Mouse (Mus musculus) bone marrow, adult 2 months (tissue): ENCODE results near the gene 2610008E11Rik. TPM values are rescaled to one million over a fixed set of nuclear protein-coding genes. Genes with fewer than 3 reads are reported as not detected.

Source experiments
- H3K27ac ChIP-seq: fragments of 200-500 bp; 2 replicates; pipeline ENCODE4 v1.5.1; 2012; ENCODE audit warnings: low read depth, mild to moderate bottlenecking, control low read depth, inconsistent platforms, low read length; ENCODE audit not compliant: control insufficient read depth, poor library complexity, insufficient read depth
- H3K4me1 ChIP-seq: fragments of 200-500 bp; 2 replicates; pipeline ENCODE4 v1.6.1; 2011; ENCODE audit warnings: low read length; ENCODE audit not compliant: control insufficient read depth, insufficient read depth
- H3K4me3 ChIP-seq: fragments of 200-500 bp; replicated peaks from 2 replicates; pipeline ENCODE3; 2011; ENCODE audit warnings: mild to moderate bottlenecking, low read depth, low read length, control low read depth; ENCODE audit not compliant: control insufficient read depth
- CTCF ChIP-seq: fragments of 200-500 bp; IDR thresholded peaks from 2 replicates; pipeline ENCODE4 v1.5.1; 2011; ENCODE audit warnings: low read length, control low read depth; ENCODE audit not compliant: control insufficient read depth, insufficient read depth
- POLR2A ChIP-seq: fragments of 200-500 bp; IDR thresholded peaks from 2 replicates; pipeline ENCODE4 v1.6.1; 2011; ENCODE audit warnings: low read depth, mild to moderate bottlenecking, control low read depth, low read length, borderline replicate concordance; ENCODE audit not compliant: control insufficient read depth
- WGBS: fragments of 180-500 bp; shearing (Covaris S2); methylation state at CpG from one replicate; pipeline ENCODE4 v1.1.7; 2018; 5-methylcytosine and 5-hydroxymethylcytosine counted together
- polyA plus RNA-seq: library from polyadenylated mRNA; stranded (reverse); fragments of >200 nt; gene quantifications from 2 replicates; pipeline ENCODE4 v1.2.4, GENCODE M21; 2011; ENCODE audit warnings: low replicate concordance; ENCODE audit not compliant: missing spikeins, insufficient read depth, insufficient read length

Gene 2610008E11Rik
- polyA plus RNA-seq = 5.5 and 6.4 TPM in 2 replicates

- TF ChIP-seq CTCF (no peak), POLR2A (peak; percentile 24; the same call in 1 of the 2 replicates)
- H3K4me3 ChIP-seq = peak within 1 kb of the TSS; percentile 94
- under 1% methylated on average over 36 of the region's 36 CpGs for WGBS
- peaks cover 1% of the 10 kb centered on the region; the same call in 1 of the 2 replicates for H3K4me1 ChIP-seq
- H3K27ac ChIP-seq = peak within 1 kb of the TSS; percentile 88
Measured at GRCm38 (mm10) chr10:79097161-79097754, at the start of gene 2610008E11Rik. Gene 2610008E11Rik (minus strand): TSS chr10:79097600.

GRCm38 (mm10) chr10:79116125-79116849, 18.9 kb upstream of the 2610008E11Rik start:
- TF ChIP-seq CTCF (no peak), POLR2A (no peak)
- H3K27ac ChIP-seq = no peak overlapping the region
- WGBS = 33% methylated on average over 4 of the region's 4 CpGs
- H3K4me3 ChIP-seq = no peak overlapping the region
- no peaks in the 10 kb centered on the region for H3K4me1 ChIP-seq

- Histone ChIP-seq H3K4me3 (no peak overlapping the region), H3K27ac (no peak overlapping the region), H3K4me1 (no peaks in the 10 kb centered on the region)
- 59% methylated on average over 1 of the region's 1 CpGs for WGBS
- TF ChIP-seq POLR2A (no peak), CTCF (no peak)
Measured at GRCm38 (mm10) chr10:79115085-79115484, 17.7 kb upstream of the 2610008E11Rik start.

- Histone ChIP-seq H3K4me1 (no peaks in the 10 kb centered on the region), H3K27ac (no peak overlapping the region), H3K4me3 (no peak overlapping the region)
- TF ChIP-seq CTCF (no peak), POLR2A (no peak)
- 86% methylated on average over 5 of the region's 5 CpGs for WGBS
Measured at GRCm38 (mm10) chr10:79110482-79110881, 13.1 kb upstream of the 2610008E11Rik start.

- H3K27ac ChIP-seq = no peak overlapping the region
- WGBS = 69% methylated on average over 1 of the region's 1 CpGs
- no peak for TF ChIP-seq POLR2A
- no peak for TF ChIP-seq CTCF
- H3K4me1 ChIP-seq = no peaks in the 10 kb centered on the region
- H3K4me3 ChIP-seq = no peak overlapping the region
Measured at GRCm38 (mm10) chr10:79109156-79109555, 11.8 kb upstream of the 2610008E11Rik start.

GRCm38 (mm10) chr10:79107531-79107930, 10.1 kb upstream of the 2610008E11Rik start:
- TF ChIP-seq CTCF (no peak), POLR2A (no peak)
- Histone ChIP-seq H3K27ac (no peak overlapping the region), H3K4me3 (no peak overlapping the region), H3K4me1 (no peaks in the 10 kb centered on the region)
- 48% methylated on average over 2 of the region's 2 CpGs for WGBS

GRCm38 (mm10) chr10:79106325-79107282, 9.2 kb upstream of the 2610008E11Rik start:
- no peak overlapping the region for H3K4me3 ChIP-seq

More at GRCm38 (mm10) chr10:79106325-79107282, 9.2 kb upstream of the 2610008E11Rik start:
- WGBS = 70% methylated on average over 8 of the region's 8 CpGs
- Histone ChIP-seq H3K4me1 (no peaks in the 10 kb centered on the region), H3K27ac (no peak overlapping the region)
- TF ChIP-seq CTCF (no peak), POLR2A (no peak)
